Mouse (Mus musculus): ENCODE results near the gene Ccdc9b.

- TF ChIP-seq CTCF (IDR thresholded peaks at IDR 0.05; ENCODE audit: extremely low read depth, insufficient read depth, insufficient read length, insufficient replicate concordance) = no peak
- TF ChIP-seq POLR2A (IDR thresholded peaks at IDR 0.05; ENCODE audit: low read depth, low read length) = no peak
Measured at GRCm38 (mm10) chr2:118760311-118761025, 2.0 kb downstream of the Ccdc9b start.

Data from spleen, adult 2 months (tissue).